Mouse (Mus musculus) G1E (cell line): ENCODE results near the gene Cdk17. TPM values are rescaled to one million over a fixed set of nuclear protein-coding genes. Genes with fewer than 3 reads are reported as not detected.

ENCODE experiments used
- ATAC-seq: 2 replicates; pipeline ENCODE4 v1.8.0; 2016; ENCODE audit warnings: mild to moderate bottlenecking; ENCODE audit not compliant: insufficient number of reproducible peaks, poor library complexity, low FRiP score, severe bottlenecking; ENCODE audit errors: extremely low read depth
- DNase-seq: peaks from one replicate; pipeline ENCODE4 v3.0.0; 2012; ENCODE audit warnings: low spot score
- H3K27me3 ChIP-seq: 2 replicates; pipeline ENCODE4 v1.6.1; 2012; ENCODE audit warnings: mild to moderate bottlenecking, low read length, inconsistent platforms; ENCODE audit not compliant: insufficient read depth
- H3K36me3 ChIP-seq: replicated peaks from 2 replicates; pipeline ENCODE3; 2012; ENCODE audit warnings: mild to moderate bottlenecking, inconsistent platforms
- H3K4me1 ChIP-seq: 2 replicates; pipeline ENCODE4 v1.6.1; 2012; ENCODE audit warnings: low read depth, low read length, inconsistent platforms, mixed read lengths; ENCODE audit not compliant: insufficient read depth
- H3K4me3 ChIP-seq: 2 replicates; pipeline ENCODE4 v1.5.1; 2012; ENCODE audit warnings: low read depth, mild to moderate bottlenecking, inconsistent platforms, low read length, moderate library complexity, mixed read lengths
- H3K9me3 ChIP-seq: replicated peaks from 2 replicates; pipeline ENCODE4 v1.6.1; 2012; ENCODE audit warnings: inconsistent platforms
- CTCF ChIP-seq: IDR thresholded peaks from 2 replicates; pipeline ENCODE4 v1.5.1; 2012; ENCODE audit warnings: low read depth, low read length, inconsistent platforms, mixed read lengths
- GATA1 ChIP-seq: IDR thresholded peaks from 2 replicates; pipeline ENCODE4 v1.6.1; 2012; ENCODE audit warnings: borderline replicate concordance, low read length, inconsistent platforms, mixed read lengths
- GATA2 ChIP-seq: IDR thresholded peaks from 2 replicates; pipeline ENCODE4 v1.6.1; 2012; ENCODE audit warnings: low read depth, low read length, inconsistent platforms, borderline replicate concordance
- POLR2AphosphoS5 ChIP-seq: IDR thresholded peaks from 2 replicates; pipeline ENCODE4 v1.6.1; 2012; ENCODE audit warnings: low read depth, low read length, inconsistent platforms; ENCODE audit not compliant: insufficient replicate concordance
- TAL1 ChIP-seq: conservative IDR thresholded peaks from 2 replicates; pipeline ENCODE4 v1.6.1; 2012; ENCODE audit warnings: low read depth, low read length, inconsistent platforms, mixed read lengths
- polyA plus RNA-seq: library from polyadenylated mRNA; stranded (reverse); fragments of >175 nt; gene quantifications from 2 replicates; pipeline ENCODE4 v1.2.3, GENCODE M21; 2012
- total RNA-seq, 2 experiments: library from RNA; stranded (forward) in 1 of 2; stranded (reverse) in 1 of 2; fragments of 200-1000 nt in 1 of 2; fragments of >200 nt in 1 of 2; fragmentation: Nextera tagmentation in 1 of 2; gene quantifications; 2 replicates each; pipeline ENCODE4 v1.2.3; 2014 to 2017

The Cdk17 gene
- total RNA-seq (2014; fragmentation: Nextera tagmentation) (123 and 138 TPM in 2 replicates), total RNA-seq (2017) (91.0 and 95.6 TPM in 2 replicates), polyA plus RNA-seq (4.9 and 6.5 TPM in 2 replicates)

DNA sequence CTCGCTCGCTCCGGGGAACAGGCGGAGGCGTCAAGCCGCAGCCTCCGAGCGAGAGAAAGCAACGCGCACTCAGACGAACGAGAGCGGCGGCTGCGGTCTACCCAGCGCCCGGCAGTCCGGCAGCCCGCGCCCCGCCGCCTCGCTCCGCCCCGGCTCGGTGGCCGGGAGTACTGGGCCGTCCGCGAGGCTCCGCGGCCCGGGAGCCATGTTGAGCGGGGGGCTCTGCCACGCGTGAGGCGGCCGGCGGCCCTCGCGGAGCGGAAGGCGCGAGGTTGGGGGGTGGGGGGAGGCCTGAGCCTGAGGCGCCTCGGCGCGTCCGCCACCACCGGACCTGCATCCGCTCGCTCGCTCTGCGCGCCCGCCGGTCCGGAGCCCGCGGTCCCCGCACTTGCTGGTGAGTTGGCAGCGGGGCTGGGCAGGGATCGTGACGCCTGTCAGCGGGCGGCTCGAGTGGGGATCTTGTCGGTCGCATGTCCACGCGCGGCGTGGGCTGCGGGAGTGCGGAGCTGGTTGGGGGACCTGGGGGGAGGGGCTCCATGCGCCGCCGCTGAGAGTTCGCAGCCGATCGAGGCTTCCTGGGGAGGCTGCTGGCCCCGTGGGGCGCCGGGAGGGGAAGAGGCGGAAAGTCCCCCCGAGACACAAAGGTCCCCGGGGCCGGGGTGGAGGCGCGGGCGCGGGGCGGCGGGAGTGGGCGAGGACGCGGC is at the start of gene Cdk17:
TSS of gene Cdk17 (plus strand) at position 69 of the 704 bp plus-strand sequence.
- peak within 1 kb of the TSS; percentile 91 for H3K4me3 ChIP-seq
- no peaks in the 10 kb centered on the region for H3K9me3 ChIP-seq
- peaks cover 2% of the 10 kb centered on the region for H3K36me3 ChIP-seq
- no peaks in the 10 kb centered on the region for H3K27me3 ChIP-seq
- DNase-seq = peak; percentile 52
- ATAC-seq = peak; percentile 45
- H3K4me1 ChIP-seq = peaks cover 46% of the 10 kb centered on the region
- TF ChIP-seq GATA2 = no peak
- no peak; the same call in 1 of the 2 replicates for TF ChIP-seq CTCF
- TF ChIP-seq GATA1 = no peak
- no peak for TF ChIP-seq POLR2AphosphoS5
- TF ChIP-seq TAL1 = no peak

GRCm38 (mm10) chr10:93111412-93111811 is 49.3 kb upstream of the Cdk17 start:
- DNase-seq = no peak

GRCm38 (mm10) chr10:93112021-93112420 is 48.7 kb upstream of the Cdk17 start:
- peaks cover 3% of the 10 kb centered on the region; the same call in 1 of the 2 replicates for H3K9me3 ChIP-seq
- peaks cover 12% of the 10 kb centered on the region for H3K4me1 ChIP-seq
- no peaks in the 10 kb centered on the region for H3K27me3 ChIP-seq
- no peaks in the 10 kb centered on the region for H3K36me3 ChIP-seq
- H3K4me3 ChIP-seq = no peak overlapping the region
- ATAC-seq (no peak), DNase-seq (no peak)
- no peak for TF ChIP-seq CTCF
- TF ChIP-seq GATA2 = no peak
- no peak for TF ChIP-seq TAL1
- TF ChIP-seq POLR2AphosphoS5 = no peak
- TF ChIP-seq GATA1 = no peak

More at GRCm38 (mm10) chr10:93111412-93111811, 49.3 kb upstream of the Cdk17 start:
- no peak for ATAC-seq
- no peaks in the 10 kb centered on the region for H3K27me3 ChIP-seq
- TF ChIP-seq TAL1 (no peak), POLR2AphosphoS5 (no peak), GATA2 (no peak), CTCF (no peak), GATA1 (no peak)
- peaks cover 3% of the 10 kb centered on the region; the same call in 1 of the 2 replicates for H3K9me3 ChIP-seq
- no peaks in the 10 kb centered on the region for H3K36me3 ChIP-seq
- peaks cover 12% of the 10 kb centered on the region for H3K4me1 ChIP-seq
- no peak overlapping the region for H3K4me3 ChIP-seq

DNA sequence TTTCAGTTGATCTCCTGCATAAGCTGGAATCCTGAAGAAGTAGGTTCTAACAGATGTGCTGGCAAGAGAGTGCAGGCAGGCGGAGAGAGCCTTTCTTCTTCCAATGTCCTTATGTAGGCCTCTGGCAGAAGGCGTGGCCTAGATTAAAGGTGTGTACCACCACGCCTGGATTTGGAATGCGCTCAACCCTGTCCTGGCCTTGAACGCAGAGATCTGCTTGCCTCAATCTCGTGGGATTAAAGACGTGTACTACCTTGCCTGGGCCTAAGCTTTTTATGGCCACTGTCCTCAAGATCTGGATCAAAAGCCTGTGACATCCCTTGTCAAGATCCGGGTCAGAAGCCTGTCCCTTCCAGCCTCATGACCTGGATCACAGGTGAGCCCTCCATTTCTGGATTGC is 46.7 kb upstream of the Cdk17 start:
- DNase-seq (no peak), ATAC-seq (no peak)
- no peak overlapping the region for H3K4me3 ChIP-seq

GRCm38 (mm10) chr10:93114782-93115181 is 45.9 kb upstream of the Cdk17 start:
- no peak for ATAC-seq
- Histone ChIP-seq H3K36me3 (no peaks in the 10 kb centered on the region), H3K9me3 (peaks cover 3% of the 10 kb centered on the region; the same call in 1 of the 2 replicates), H3K4me3 (no peak overlapping the region), H3K4me1 (peaks cover 6% of the 10 kb centered on the region), H3K27me3 (no peaks in the 10 kb centered on the region)
- no peak for DNase-seq
- TF ChIP-seq GATA2 = no peak

More for the DNA sequence above, 46.7 kb upstream of the Cdk17 start:
- Histone ChIP-seq H3K9me3 (peaks cover 3% of the 10 kb centered on the region; the same call in 1 of the 2 replicates), H3K4me1 (peaks cover 6% of the 10 kb centered on the region), H3K36me3 (no peaks in the 10 kb centered on the region), H3K27me3 (no peaks in the 10 kb centered on the region)
- TF ChIP-seq POLR2AphosphoS5 = no peak
- TF ChIP-seq TAL1 = no peak
- TF ChIP-seq GATA1 = no peak
- TF ChIP-seq CTCF = no peak
- TF ChIP-seq GATA2 = no peak

GRCm38 (mm10) chr10:93115743-93116142 is 44.9 kb upstream of the Cdk17 start:
- no peaks in the 10 kb centered on the region for H3K27me3 ChIP-seq
- H3K4me3 ChIP-seq = no peak overlapping the region
- TF ChIP-seq TAL1 (no peak), POLR2AphosphoS5 (no peak), GATA1 (no peak), CTCF (no peak), GATA2 (no peak)
- peaks cover 8% of the 10 kb centered on the region for H3K4me1 ChIP-seq
- DNase-seq (no peak), ATAC-seq (no peak)
- H3K9me3 ChIP-seq = peaks cover 3% of the 10 kb centered on the region; the same call in 1 of the 2 replicates
- no peaks in the 10 kb centered on the region for H3K36me3 ChIP-seq
